In the genomic region with DNA sequence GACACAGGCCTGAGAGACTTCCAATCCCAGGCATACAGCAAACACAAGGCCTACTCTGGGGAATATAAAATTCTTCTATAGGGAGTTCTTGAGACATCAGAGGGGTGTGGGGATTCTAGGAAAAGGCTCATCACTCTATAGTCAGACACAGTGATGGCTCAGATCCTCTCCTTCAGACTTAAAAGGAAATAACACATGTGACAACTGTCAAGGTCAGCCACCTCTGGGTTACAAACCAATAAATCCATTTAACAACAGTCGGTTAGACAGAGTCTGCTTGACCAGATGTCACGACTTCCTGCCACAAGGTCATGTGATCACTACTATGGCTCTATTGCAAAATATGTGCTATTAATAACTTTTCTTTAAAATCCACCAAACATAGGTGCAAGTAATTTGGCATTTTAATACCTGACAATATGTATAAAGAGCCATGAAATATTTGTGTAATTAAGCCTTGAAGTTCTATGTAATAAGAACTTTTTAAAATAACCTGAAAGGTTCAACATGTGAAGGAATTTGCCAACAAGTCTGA, we compare ENCODE assay signal across 22 mouse cellular contexts.
DNase-seq lines count a peak whose midpoint lies in the region; ATAC-seq and TF ChIP-seq lines count a peak whose summit lies in the region.
"Had no signal": no experiment of that assay in that cellular context is flagged by ENCODE, and none has a peak within 500 bp of the region (broad histone marks: within the 10 kb centered on the region; RNA-seq: fewer than 3 reads in every experiment).

No protein-coding gene starts in this region.

- H3ac ChIP-seq in C2C12 (ENCODE audit: control insufficient read depth, insufficient read length, low read depth), result no peak overlapping the region

- no peak overlapping the region for H3K9ac ChIP-seq in kidney, embryonic 15.5 days
- H3K9ac ChIP-seq: forebrain, embryonic 12.5 days; heart, embryonic 15.5 days; midbrain, embryonic 13.5 days; stomach, embryonic 15.5 days had no signal

- 19% methylated on average over 2 of the region's 2 CpGs for WGBS in kidney, embryonic 15.5 days
- WGBS in large intestine, adult 2 months, result 30% methylated on average over 2 of the region's 2 CpGs

- H3K27me3 ChIP-seq in kidney, embryonic 15.5 days, result no peaks in the 10 kb centered on the region
- H3K27me3 ChIP-seq in C2C12 (ENCODE audit: control insufficient read depth, insufficient read depth, insufficient read length), result no peaks in the 10 kb centered on the region
- H3K27me3 ChIP-seq: forebrain, embryonic 12.5 days; heart, embryonic 15.5 days; midbrain, embryonic 13.5 days; Patski; stomach, embryonic 15.5 days had no signal

- no peak overlapping the region for H3K4me2 ChIP-seq in kidney, embryonic 15.5 days
- H3K4me2 ChIP-seq: forebrain, embryonic 12.5 days; heart, embryonic 15.5 days; midbrain, embryonic 13.5 days; stomach, embryonic 15.5 days had no signal

- no peaks in the 10 kb centered on the region for H3K9me3 ChIP-seq in kidney, embryonic 15.5 days (replicated peaks)
- H3K9me3 ChIP-seq: forebrain, embryonic 12.5 days; heart, embryonic 15.5 days; midbrain, embryonic 13.5 days; stomach, embryonic 15.5 days had no signal

- DNase-seq in kidney, adult 9 months, result peak; percentile 40
- peak; percentile 14 for DNase-seq in large intestine, adult 2 months (ENCODE audit: low read depth, low spot score)
- DNase-seq in right cerebral cortex, postnatal 10 days (ENCODE audit: low spot score in 2 of 2), result no peak
- no peak for DNase-seq in gastrocnemius, adult 8-10 months (ENCODE audit: low spot score in 2 of 2)
- DNase-seq in layer of hippocampus, adult 11-12 months (ENCODE audit: low spot score), result no peak
- DNase-seq: adrenal gland, postnatal 10 days; cerebellum, adult 11 months; cerebellum, postnatal 10 days; gastrocnemius, adult 2 months; heart, adult 2 months; lung, adult 2 months; lung, postnatal 36 days; right cerebral cortex, postnatal 25 days; thymus, adult 18-20 months had no signal

- TF ChIP-seq CTCF in C2C12 (IDR thresholded peaks at IDR 0.05; ENCODE audit: control insufficient read depth, insufficient read depth, insufficient read length), result no peak

- no peaks in the 10 kb centered on the region for H3K36me3 ChIP-seq in kidney, embryonic 15.5 days
- no peaks in the 10 kb centered on the region for H3K36me3 ChIP-seq in C2C12 (ENCODE audit: control insufficient read depth, insufficient read depth)
- H3K36me3 ChIP-seq: forebrain, embryonic 12.5 days; heart, embryonic 15.5 days; midbrain, embryonic 13.5 days; stomach, embryonic 15.5 days had no signal

- no peak overlapping the region for H3K4me3 ChIP-seq in kidney, embryonic 15.5 days (replicated peaks)
- no peak overlapping the region for H3K4me3 ChIP-seq in C2C12 (ENCODE audit: insufficient read depth, poor library complexity, severe bottlenecking)
- H3K4me3 ChIP-seq: forebrain, embryonic 12.5 days; gastrocnemius, adult 2 months; heart, adult 2 months; heart, embryonic 15.5 days; midbrain, embryonic 13.5 days; stomach, embryonic 15.5 days had no signal

- no peak for ATAC-seq in kidney, embryonic 15.5 days (replicated peaks; ENCODE audit: low FRiP score)
- peak; percentile 84 for ATAC-seq in common myeloid progenitor, adult 5-6 weeks (replicated peaks; ENCODE audit: low read depth, poor library complexity, severe bottlenecking)
- ATAC-seq: midbrain, embryonic 13.5 days; Patski had no signal

- no peak overlapping the region for H3K27ac ChIP-seq in kidney, embryonic 15.5 days
- H3K27ac ChIP-seq: forebrain, embryonic 12.5 days; gastrocnemius, adult 2 months; heart, adult 2 months; heart, embryonic 15.5 days; midbrain, embryonic 13.5 days; stomach, embryonic 15.5 days had no signal

- H3K79me2 ChIP-seq in C2C12 (ENCODE audit: control insufficient read depth, insufficient read depth), result no peaks in the 10 kb centered on the region

- H3K79me3 ChIP-seq in C2C12 (ENCODE audit: low read depth), result no peaks in the 10 kb centered on the region

- 0 out of 2 replicates have a peak, but pooled peaks cover 2% of the 10 kb centered on the region for H3K4me1 ChIP-seq in kidney, embryonic 15.5 days
- H3K4me1 ChIP-seq: forebrain, embryonic 12.5 days; heart, embryonic 15.5 days; midbrain, embryonic 13.5 days; stomach, embryonic 15.5 days had no signal

TF ChIP-seq in C2C12, 6 proteins besides CTCF, POLR2A, EP300 and RAD21:
- TF ChIP-seq CEBPB (IDR thresholded peaks at IDR 0.05; ENCODE audit: low read depth), result peak; percentile 59
- TF ChIP-seq MAX (IDR thresholded peaks at IDR 0.05), result no peak
- TF ChIP-seq USF1 (IDR thresholded peaks at IDR 0.05; ENCODE audit: low read depth), result peak; percentile 54

Comparison
In these comparisons a context has a peak if more than half of its experiments do, and no peak if none do; other contexts are left out.
1. DNase-seq: peak in kidney, adult 9 months (single experiment) and large intestine, adult 2 months (single experiment); none in right cerebral cortex, postnatal 10 days (0 of 2), gastrocnemius, adult 8-10 months (0 of 2) and layer of hippocampus, adult 11-12 months (single experiment).